Mouse (Mus musculus): ENCODE data around the gene Slc25a30. TPM values are rescaled to one million over a fixed set of nuclear protein-coding genes. Genes with fewer than 3 reads are reported as not detected.
"Not testable (repeated sequence)": the region's sequence is repeated elsewhere in the genome, so short reads cannot be mapped to it uniquely, and the experiment has no call there.

Slc25a30 gene
- 6.9 and 7.9 TPM in 2 replicates for polyA plus RNA-seq (2016; fragmentation: Nextera tagmentation; extraction: Ambion mirVana)

- DNase-seq (ENCODE audit: extremely low spot score, low spot score), result peak; percentile 95
- WGBS, result 8% methylated on average over 51 of the region's 51 CpGs
- H3K27ac ChIP-seq, result peak within 1 kb of the TSS; percentile 92
- H3K36me3 ChIP-seq (replicated peaks), result peaks cover 2% of the 10 kb centered on the region
- peaks cover 20% of the 10 kb centered on the region for H3K4me1 ChIP-seq
- H3K4me3 ChIP-seq, result peak within 1 kb of the TSS; percentile 86
- H3K27me3 ChIP-seq (ENCODE audit: poor library complexity, severe bottlenecking), result peaks cover 20% of the 10 kb centered on the region
- no peaks in the 10 kb centered on the region for H3K9me3 ChIP-seq
These were observed at the start of gene Slc25a30 for GRCm38 (mm10) chr14:75786868-75787793. Gene Slc25a30, minus strand, starts transcription at chr14:75787037.

GRCm38 (mm10) chr14:75836579-75836978 is 49.7 kb upstream of the Slc25a30 start:
- WGBS, result 93% methylated on average over 3 of the region's 3 CpGs
- Histone ChIP-seq H3K27me3 (ENCODE audit: poor library complexity, severe bottlenecking) (no peaks in the 10 kb centered on the region), H3K36me3 (replicated peaks) (no peaks in the 10 kb centered on the region), H3K9me3 (no peaks in the 10 kb centered on the region), H3K27ac (no peak overlapping the region), H3K4me3 (no peak overlapping the region), H3K4me1 (peaks cover 39% of the 10 kb centered on the region)
- no peak for DNase-seq (ENCODE audit: extremely low spot score, low spot score)

- no peaks in the 10 kb centered on the region for H3K27me3 ChIP-seq (ENCODE audit: poor library complexity, severe bottlenecking)
- no peaks in the 10 kb centered on the region for H3K9me3 ChIP-seq
These were observed 48.0 kb upstream of the Slc25a30 start for GRCm38 (mm10) chr14:75834739-75835381.

GRCm38 (mm10) chr14:75834251-75834738 is 47.5 kb upstream of the Slc25a30 start:
- peaks cover under 1% of the 10 kb centered on the region for H3K27me3 ChIP-seq (ENCODE audit: poor library complexity, severe bottlenecking)
- peaks cover 40% of the 10 kb centered on the region for H3K4me1 ChIP-seq
- WGBS, result under 1% methylated on average over 10 of the region's 10 CpGs
- H3K36me3 ChIP-seq (replicated peaks), result no peaks in the 10 kb centered on the region
- peak overlapping the region; percentile 96 for H3K27ac ChIP-seq
- no peaks in the 10 kb centered on the region for H3K9me3 ChIP-seq
- peak overlapping the region; percentile 63 for H3K4me3 ChIP-seq
- peak; percentile 80 for DNase-seq (ENCODE audit: extremely low spot score, low spot score)

More at GRCm38 (mm10) chr14:75834739-75835381, 48.0 kb upstream of the Slc25a30 start:
- Histone ChIP-seq H3K4me3 (peak overlapping the region; percentile 63), H3K36me3 (replicated peaks) (no peaks in the 10 kb centered on the region), H3K27ac (peak overlapping the region; percentile 96), H3K4me1 (peaks cover 39% of the 10 kb centered on the region)
- peak; percentile 76 for DNase-seq (ENCODE audit: extremely low spot score, low spot score)
- under 1% methylated on average over 16 of the region's 16 CpGs for WGBS

GRCm38 (mm10) chr14:75833546-75834250 is 46.9 kb upstream of the Slc25a30 start:
- Histone ChIP-seq H3K4me3 (peak overlapping the region; percentile 63), H3K27me3 (ENCODE audit: poor library complexity, severe bottlenecking) (peaks cover 7% of the 10 kb centered on the region), H3K4me1 (peaks cover 45% of the 10 kb centered on the region), H3K27ac (peak overlapping the region; percentile 96), H3K9me3 (no peaks in the 10 kb centered on the region), H3K36me3 (replicated peaks) (no peaks in the 10 kb centered on the region)
- WGBS, result 10% methylated on average over 12 of the region's 12 CpGs
- peak; percentile 42 for DNase-seq (ENCODE audit: extremely low spot score, low spot score)

GRCm38 (mm10) chr14:75832982-75833381 is 46.1 kb upstream of the Slc25a30 start:
- Histone ChIP-seq H3K4me1 (peaks cover 53% of the 10 kb centered on the region), H3K27me3 (ENCODE audit: poor library complexity, severe bottlenecking) (peaks cover 14% of the 10 kb centered on the region), H3K27ac (peak overlapping the region; percentile 96), H3K4me3 (peak overlapping the region; percentile 63), H3K36me3 (replicated peaks) (no peaks in the 10 kb centered on the region), H3K9me3 (no peaks in the 10 kb centered on the region)
- peak; percentile 19 for DNase-seq (ENCODE audit: extremely low spot score, low spot score)
- 45% methylated on average over 4 of the region's 4 CpGs for WGBS

GRCm38 (mm10) chr14:75832031-75832430 is 45.2 kb upstream of the Slc25a30 start:
- Histone ChIP-seq H3K9me3 (no peaks in the 10 kb centered on the region), H3K27me3 (ENCODE audit: poor library complexity, severe bottlenecking) (peaks cover 23% of the 10 kb centered on the region), H3K36me3 (replicated peaks) (no peaks in the 10 kb centered on the region), H3K4me1 (peaks cover 52% of the 10 kb centered on the region), H3K27ac (no peak overlapping the region), H3K4me3 (no peak overlapping the region)
- DNase-seq (ENCODE audit: extremely low spot score, low spot score), result no peak
- 95% methylated on average over 2 of the region's 2 CpGs for WGBS

GRCm38 (mm10) chr14:75829817-75830216 is 43.0 kb upstream of the Slc25a30 start:
- not testable (repeated sequence) for H3K27ac ChIP-seq; H3K9me3 ChIP-seq; H3K4me3 ChIP-seq; DNase-seq (ENCODE audit: extremely low spot score, low spot score); H3K36me3 ChIP-seq (replicated peaks)
- 69% methylated on average over 14 of the region's 14 CpGs for WGBS
- H3K27me3 ChIP-seq (ENCODE audit: poor library complexity, severe bottlenecking), result peaks cover 25% of the 10 kb centered on the region
- H3K4me1 ChIP-seq, result peaks cover 39% of the 10 kb centered on the region

- no peaks in the 10 kb centered on the region for H3K9me3 ChIP-seq
- H3K4me1 ChIP-seq, result peaks cover 33% of the 10 kb centered on the region
- no peaks in the 10 kb centered on the region for H3K36me3 ChIP-seq (replicated peaks)
- H3K27me3 ChIP-seq (ENCODE audit: poor library complexity, severe bottlenecking), result peaks cover 25% of the 10 kb centered on the region
- DNase-seq (ENCODE audit: extremely low spot score, low spot score), result peak; percentile 82
- peak overlapping the region; percentile 45 for H3K4me3 ChIP-seq
- WGBS, result 8% methylated on average over 32 of the region's 32 CpGs
- H3K27ac ChIP-seq, result peak overlapping the region; percentile 46; the same call in 1 of the 2 replicates
These were observed 42.3 kb upstream of the Slc25a30 start for GRCm38 (mm10) chr14:75828866-75829806.

- peak overlapping the region; percentile 45 for H3K4me3 ChIP-seq
- 34% methylated on average over 11 of the region's 11 CpGs for WGBS
- no peak for DNase-seq (ENCODE audit: extremely low spot score, low spot score)
These were observed 41.4 kb upstream of the Slc25a30 start for GRCm38 (mm10) chr14:75828221-75828620.

GRCm38 (mm10) chr14:75826851-75827410 is 40.1 kb upstream of the Slc25a30 start:
- no peaks in the 10 kb centered on the region for H3K9me3 ChIP-seq
- H3K27me3 ChIP-seq (ENCODE audit: poor library complexity, severe bottlenecking), result peaks cover 25% of the 10 kb centered on the region
- no peak overlapping the region for H3K27ac ChIP-seq
- H3K4me1 ChIP-seq, result peaks cover 17% of the 10 kb centered on the region
- no peak overlapping the region for H3K4me3 ChIP-seq
- H3K36me3 ChIP-seq (replicated peaks), result no peaks in the 10 kb centered on the region
- no peak for DNase-seq (ENCODE audit: extremely low spot score, low spot score)
- WGBS, result 56% methylated on average over 3 of the region's 3 CpGs

More at GRCm38 (mm10) chr14:75828221-75828620, 41.4 kb upstream of the Slc25a30 start:
- Histone ChIP-seq H3K27ac (no peak overlapping the region), H3K36me3 (replicated peaks) (no peaks in the 10 kb centered on the region), H3K27me3 (ENCODE audit: poor library complexity, severe bottlenecking) (peaks cover 25% of the 10 kb centered on the region), H3K4me1 (peaks cover 25% of the 10 kb centered on the region), H3K9me3 (no peaks in the 10 kb centered on the region)
